Mouse (Mus musculus) bone marrow macrophage, adult 2 months (primary cell): ENCODE results near the gene Tmem206.

Experiments
- CTCF ChIP-seq: IDR thresholded peaks from 2 replicates; pipeline ENCODE4 v1.5.1; 2012; ENCODE audit warnings: low read depth, mild to moderate bottlenecking, low read length, moderate library complexity
- POLR2A ChIP-seq: IDR thresholded peaks from 2 replicates; pipeline ENCODE4 v1.6.1; 2012; ENCODE audit warnings: mild to moderate bottlenecking, low read depth, low read length, borderline replicate concordance

DNA sequence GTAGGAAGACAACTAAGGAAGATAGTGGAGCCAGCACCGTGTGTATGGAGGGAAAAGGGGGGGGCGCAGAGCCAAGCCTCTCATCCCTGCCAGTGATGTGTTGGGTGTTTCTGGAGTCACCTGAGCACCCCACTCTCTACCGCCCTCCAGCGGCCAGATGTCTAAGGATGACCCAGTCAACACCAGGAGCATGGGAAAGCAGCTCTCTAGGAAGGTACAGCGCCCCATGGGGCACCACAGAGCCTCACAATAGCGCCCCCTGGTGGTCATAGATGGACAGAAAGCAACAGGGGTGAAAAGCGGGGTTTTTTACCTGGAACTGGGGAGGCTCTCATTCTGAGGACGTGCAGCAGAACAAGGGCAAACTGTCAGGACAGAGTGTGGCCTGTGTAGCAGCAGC is 37.0 kb upstream of the Tmem206 start:
- TF ChIP-seq CTCF (no peak; the same call in none of the 2 replicates), POLR2A (no peak)
